Mouse (Mus musculus): ENCODE data around the gene Rad50.

Rad50 gene

DNA sequence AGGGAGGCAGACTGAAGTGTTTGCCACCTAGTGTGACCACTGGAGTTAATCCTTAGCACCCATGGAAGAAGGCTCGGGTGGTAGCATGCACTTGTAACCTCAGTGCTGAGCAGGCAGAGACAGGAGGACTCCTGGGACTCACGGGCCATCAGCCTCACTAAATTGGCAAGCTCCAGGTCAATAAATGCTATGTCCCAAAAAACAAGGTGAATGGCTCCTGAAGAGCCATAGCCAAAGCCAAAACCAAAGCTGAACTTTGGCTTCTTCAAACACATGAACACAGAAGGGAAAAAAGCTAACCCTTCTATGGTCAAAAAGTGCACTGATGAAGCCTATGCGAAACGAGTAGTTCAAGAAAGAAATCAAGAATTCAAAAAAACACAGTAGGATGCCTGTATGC, 7.8 kb downstream of the Rad50 start:
- DNase-seq (ENCODE audit: extremely low spot score, low spot score) = no peak

DNA sequence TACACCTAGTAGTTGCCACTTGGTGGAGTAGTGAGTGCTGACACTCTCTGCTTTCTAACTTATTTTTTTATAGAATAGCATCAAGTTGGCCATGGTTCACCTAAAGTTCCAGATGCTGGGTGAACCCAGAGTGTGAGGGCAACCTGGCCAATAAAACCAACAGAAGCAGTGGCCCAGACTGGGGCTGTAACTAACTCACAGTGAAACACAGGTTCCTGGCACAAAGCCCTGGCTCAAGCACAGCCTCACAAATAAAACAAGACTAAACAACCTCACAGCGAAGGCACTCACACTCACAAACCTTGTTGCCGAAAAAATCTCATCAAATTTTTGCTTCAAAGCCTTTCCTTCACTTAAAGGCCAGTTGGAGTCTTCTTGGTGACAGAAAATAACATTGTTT, 8.6 kb downstream of the Rad50 start:
- no peak for DNase-seq (ENCODE audit: extremely low spot score, low spot score)

DNA sequence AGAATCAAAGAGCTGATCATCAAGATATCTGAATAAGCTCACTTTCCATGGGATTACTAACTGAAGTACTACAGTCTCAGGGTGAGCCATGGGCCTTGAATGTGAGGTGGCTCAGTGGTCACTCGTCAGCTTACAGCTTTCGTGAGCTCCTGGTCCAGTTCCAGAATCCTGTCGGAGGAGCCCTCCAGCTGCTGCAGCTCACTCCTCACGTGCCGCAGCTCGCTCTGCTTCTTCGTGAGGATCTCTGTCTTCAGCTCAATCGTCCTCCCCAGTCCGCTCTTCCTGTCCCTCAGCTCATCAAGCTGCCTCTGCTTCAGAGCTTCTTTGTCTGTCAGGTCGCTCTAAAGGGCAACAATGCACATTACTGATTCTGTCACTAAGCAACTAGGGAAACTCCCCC, 15.1 kb downstream of the Rad50 start:
- peak; percentile 14 for DNase-seq (ENCODE audit: extremely low spot score, low spot score)

DNA sequence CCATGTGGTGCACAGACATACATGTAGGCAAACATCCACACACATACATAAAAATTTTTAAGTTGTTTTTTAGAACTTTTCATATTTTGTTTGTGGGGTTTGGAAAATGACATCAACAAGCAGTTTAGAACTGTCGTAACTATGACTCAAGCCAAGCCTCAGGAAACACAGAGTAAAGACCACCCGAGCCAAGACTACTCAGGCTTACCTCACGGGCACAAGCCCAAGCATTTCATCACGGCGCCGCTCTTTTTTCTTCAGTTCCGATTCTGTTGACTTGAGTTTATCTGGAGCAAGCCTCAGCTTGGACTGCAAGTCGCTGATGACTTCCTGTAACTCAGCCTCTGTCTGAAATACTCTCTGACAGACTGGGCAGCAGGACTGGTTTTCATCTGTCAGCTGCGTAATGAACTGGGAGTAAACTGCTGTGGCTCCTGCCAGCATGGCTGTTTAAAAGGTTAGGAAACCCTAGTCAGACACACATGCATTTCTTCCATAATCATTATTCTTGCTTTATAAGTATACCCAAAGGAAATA, 24.1 kb downstream of the Rad50 start:
- no peak for DNase-seq (ENCODE audit: extremely low spot score, low spot score)

- no peak for DNase-seq (ENCODE audit: extremely low spot score, low spot score)
Observed at GRCm38 (mm10) chr11:53682170-53682569, 24.9 kb downstream of the Rad50 start.

DNA sequence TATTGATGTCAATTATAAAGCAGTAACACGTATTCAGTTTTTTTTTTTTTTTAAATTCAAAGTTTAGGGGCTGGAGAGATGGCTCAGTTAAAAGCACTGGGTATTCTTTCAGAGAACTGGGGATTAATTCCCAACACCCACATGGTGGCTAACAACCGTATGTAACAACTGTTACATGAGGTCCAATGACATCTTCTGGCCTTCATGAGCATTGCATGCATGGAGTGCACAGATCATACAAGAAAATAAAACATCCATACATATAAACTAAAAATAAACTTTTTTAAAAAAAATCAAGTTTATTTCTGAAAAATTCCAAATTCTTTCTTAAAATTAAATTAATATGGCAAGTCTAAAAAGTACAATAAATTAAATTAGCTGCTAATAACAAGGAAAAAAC, 25.4 kb downstream of the Rad50 start:
- no peak for DNase-seq (ENCODE audit: extremely low spot score, low spot score)

GRCm38 (mm10) chr11:53680141-53680540, 27.0 kb downstream of the Rad50 start:
- DNase-seq (ENCODE audit: extremely low spot score, low spot score) = no peak

DNA sequence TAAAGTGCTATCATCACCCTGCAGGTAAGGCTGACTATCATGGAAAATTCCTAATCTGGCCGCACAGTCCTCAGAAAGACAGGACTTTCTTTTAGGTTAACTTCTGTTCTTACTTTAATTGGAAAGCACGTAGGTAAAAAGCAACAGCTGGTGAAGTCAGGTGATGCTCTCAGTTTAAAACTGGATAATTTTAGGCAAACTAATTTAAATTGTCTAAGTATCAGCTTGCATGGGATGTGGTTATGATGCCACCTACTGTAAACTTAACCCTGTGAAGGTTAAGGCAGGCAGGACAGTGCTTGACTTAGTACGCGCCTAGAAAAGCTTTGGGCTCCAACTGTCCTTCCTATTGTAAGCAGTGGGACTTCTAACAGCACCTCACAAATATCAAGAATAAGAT, 35.7 kb downstream of the Rad50 start:
- no peak for DNase-seq (ENCODE audit: extremely low spot score, low spot score)

- DNase-seq (ENCODE audit: extremely low spot score, low spot score) = no peak
Observed at GRCm38 (mm10) chr11:53664091-53664490, 43.0 kb downstream of the Rad50 start.

- DNase-seq (ENCODE audit: extremely low spot score, low spot score) = no peak
Observed at GRCm38 (mm10) chr11:53662794-53663674, 44.1 kb downstream of the Rad50 start.

- no peak for DNase-seq (ENCODE audit: extremely low spot score, low spot score)
Observed at GRCm38 (mm10) chr11:53657828-53658227, 49.3 kb downstream of the Rad50 start.

- DNase-seq (ENCODE audit: extremely low spot score, low spot score) = no peak
Observed at GRCm38 (mm10) chr11:53657381-53657780, 49.7 kb downstream of the Rad50 start.

DNA sequence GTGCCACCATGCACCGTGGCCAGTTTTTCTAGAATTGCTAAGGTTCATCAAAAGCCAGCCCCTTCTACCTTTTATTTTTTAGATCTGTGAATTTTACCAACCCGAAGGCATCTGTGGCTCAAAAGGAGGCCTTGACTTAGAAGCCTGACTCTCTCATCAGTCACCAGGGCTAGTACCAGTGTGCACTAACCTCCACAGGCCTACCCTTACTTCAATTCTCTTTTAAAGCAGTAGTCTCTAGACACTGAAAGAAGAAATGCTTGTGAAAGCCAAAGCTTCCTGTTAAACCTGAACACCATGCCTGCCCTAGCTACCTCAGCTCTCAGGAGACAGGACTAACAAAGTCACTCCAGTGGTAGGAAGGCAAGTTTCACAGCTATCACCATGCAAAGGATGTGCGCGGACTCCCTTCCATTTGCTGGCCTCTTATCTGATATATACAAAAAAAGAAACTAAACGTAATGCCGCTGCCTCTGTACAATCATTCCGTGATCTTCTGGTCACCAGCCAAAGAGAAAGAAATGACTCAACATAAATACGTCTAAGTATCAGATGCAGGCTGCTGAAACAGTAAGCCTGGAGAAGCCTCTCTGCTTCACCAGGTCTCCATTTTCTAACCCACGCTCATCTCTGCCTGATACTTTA, 50.4 kb downstream of the Rad50 start:
- no peak for DNase-seq (ENCODE audit: extremely low spot score, low spot score)

- DNase-seq (ENCODE audit: extremely low spot score, low spot score) = no peak
Observed at GRCm38 (mm10) chr11:53655043-53655442, 52.1 kb downstream of the Rad50 start.

- no peak for DNase-seq (ENCODE audit: extremely low spot score, low spot score)
Observed at GRCm38 (mm10) chr11:53652427-53652826, 54.7 kb downstream of the Rad50 start.

- no peak for DNase-seq (ENCODE audit: extremely low spot score, low spot score)
Observed at GRCm38 (mm10) chr11:53651441-53651840, 55.7 kb downstream of the Rad50 start.

DNA sequence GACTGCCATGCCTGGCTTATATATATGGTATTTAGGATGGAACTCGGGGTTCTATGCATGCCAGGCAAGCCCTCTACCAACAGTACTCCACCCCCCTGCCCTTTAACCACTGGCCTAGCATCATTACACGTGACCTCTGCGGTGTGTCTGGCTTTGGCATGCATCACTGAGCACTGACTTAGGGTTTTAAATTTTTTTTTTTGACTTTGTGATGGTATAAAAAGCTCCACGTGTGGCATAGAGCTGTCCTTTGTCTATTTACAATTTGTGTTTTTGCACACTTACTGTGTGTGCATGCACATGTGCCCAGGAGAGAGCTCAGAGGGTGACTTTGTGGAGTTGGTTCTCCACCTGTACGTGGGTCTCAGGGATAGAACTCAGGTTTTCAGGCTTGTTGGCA, 63.1 kb downstream of the Rad50 start:
- no peak for DNase-seq (ENCODE audit: extremely low spot score, low spot score)

- no peak for DNase-seq (ENCODE audit: extremely low spot score, low spot score)
Observed at GRCm38 (mm10) chr11:53642744-53643279, 64.3 kb downstream of the Rad50 start.

DNA sequence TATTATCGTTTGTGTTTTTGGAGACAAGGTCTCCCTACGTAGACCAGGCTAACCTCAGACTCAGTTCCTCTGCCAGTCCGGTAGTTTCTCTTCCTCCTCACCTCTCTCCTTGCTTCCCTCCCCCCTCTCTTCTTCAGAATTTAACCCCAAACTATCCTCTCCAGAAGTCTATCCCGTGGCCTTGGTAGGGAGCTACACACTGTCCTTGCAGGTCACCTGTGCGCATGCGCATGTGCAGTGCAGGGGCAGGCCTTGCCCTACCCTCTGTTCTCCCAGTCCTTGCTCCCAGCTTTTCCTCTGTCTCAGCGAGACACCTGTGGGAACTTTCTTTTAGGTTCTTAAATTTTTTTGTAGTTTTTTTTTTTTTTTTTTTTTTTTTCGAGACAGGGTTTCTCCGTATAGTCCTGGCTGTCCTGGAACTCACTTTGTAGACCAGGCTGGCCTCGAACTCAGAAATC, 69.3 kb downstream of the Rad50 start:
- no peak for DNase-seq (ENCODE audit: extremely low spot score, low spot score)

- peak; percentile 33 for DNase-seq (ENCODE audit: extremely low spot score, low spot score)
Observed at GRCm38 (mm10) chr11:53637046-53637802, 69.9 kb downstream of the Rad50 start.

- DNase-seq (ENCODE audit: extremely low spot score, low spot score) = peak; percentile 36
Observed at GRCm38 (mm10) chr11:53636183-53636646, 70.9 kb downstream of the Rad50 start.

Measured in neural tube, embryonic 10.5 days (tissue).